Mouse (Mus musculus): ENCODE results near the gene Klrb1. TPM values are rescaled to one million over a fixed set of nuclear protein-coding genes. Genes with fewer than 3 reads are reported as not detected.
"Not testable (repeated sequence)": the region's sequence is repeated elsewhere in the genome, so short reads cannot be mapped to it uniquely, and the experiment has no call there.

The Klrb1 gene
- polyA plus RNA-seq (2014; fragmentation: Nextera tagmentation; extraction: Ambion mirVana) = not detected in 2 replicates

GRCm38 (mm10) chr6:128722959-128723358, at the start of gene Klrb1:
TSS of gene Klrb1 (minus strand) at chr6:128723059.
- 89% methylated on average over 4 of the region's 4 CpGs for WGBS
- no peak for ATAC-seq (ENCODE audit: low FRiP score, low TSS enrichment)
- Histone ChIP-seq H3K27ac (ENCODE audit: low read depth, low read length) (no peak within 1 kb of the TSS), H3K27me3 (ENCODE audit: control insufficient read depth, insufficient read depth, low read length) (no peaks in the 10 kb centered on the region), H3K4me1 (ENCODE audit: control insufficient read depth, insufficient read depth, low read length) (no peaks in the 10 kb centered on the region), H3K4me2 (replicated peaks; ENCODE audit: low read depth, low read length) (no peak within 1 kb of the TSS), H3K9me3 (ENCODE audit: control insufficient read depth, low read length) (no peaks in the 10 kb centered on the region), H3K9ac (ENCODE audit: low read depth, low read length) (no peak within 1 kb of the TSS), H3K36me3 (ENCODE audit: control insufficient read depth, insufficient read depth, low read length) (no peaks in the 10 kb centered on the region), H3K4me3 (ENCODE audit: low read length) (no peak within 1 kb of the TSS)

GRCm38 (mm10) chr6:128769481-128770253, 46.8 kb upstream of the Klrb1 start:
- Histone ChIP-seq H3K4me3 (ENCODE audit: low read length) (no peak overlapping the region), H3K9ac (ENCODE audit: low read depth, low read length) (no peak overlapping the region), H3K4me2 (replicated peaks; ENCODE audit: low read depth, low read length) (no peak overlapping the region), H3K9me3 (ENCODE audit: control insufficient read depth, low read length) (no peaks in the 10 kb centered on the region), H3K27ac (ENCODE audit: low read depth, low read length) (no peak overlapping the region), H3K4me1 (ENCODE audit: control insufficient read depth, insufficient read depth, low read length) (no peaks in the 10 kb centered on the region), H3K36me3 (ENCODE audit: control insufficient read depth, insufficient read depth, low read length) (no peaks in the 10 kb centered on the region), H3K27me3 (ENCODE audit: control insufficient read depth, insufficient read depth, low read length) (no peaks in the 10 kb centered on the region)
- 74% methylated on average over 10 of the region's 10 CpGs for WGBS
- peak; percentile 32; the same call in 1 of the 2 replicates for ATAC-seq (ENCODE audit: low FRiP score, low TSS enrichment)

GRCm38 (mm10) chr6:128768047-128768446, 45.2 kb upstream of the Klrb1 start:
- H3K9ac ChIP-seq (ENCODE audit: low read depth, low read length) = no peak overlapping the region
- no peaks in the 10 kb centered on the region for H3K9me3 ChIP-seq (ENCODE audit: control insufficient read depth, low read length)
- H3K4me2 ChIP-seq (replicated peaks; ENCODE audit: low read depth, low read length) = no peak overlapping the region
- no peak overlapping the region for H3K4me3 ChIP-seq (ENCODE audit: low read length)
- no peaks in the 10 kb centered on the region for H3K36me3 ChIP-seq (ENCODE audit: control insufficient read depth, insufficient read depth, low read length)
- no peak for ATAC-seq (ENCODE audit: low FRiP score, low TSS enrichment)
- no peaks in the 10 kb centered on the region for H3K4me1 ChIP-seq (ENCODE audit: control insufficient read depth, insufficient read depth, low read length)
- H3K27me3 ChIP-seq (ENCODE audit: control insufficient read depth, insufficient read depth, low read length) = no peaks in the 10 kb centered on the region
- H3K27ac ChIP-seq (ENCODE audit: low read depth, low read length) = no peak overlapping the region
- WGBS = 86% methylated on average over 4 of the region's 4 CpGs

GRCm38 (mm10) chr6:128766486-128767254, 43.8 kb upstream of the Klrb1 start:
- WGBS = 65% methylated on average over 6 of the region's 6 CpGs
- H3K9me3 ChIP-seq (ENCODE audit: control insufficient read depth, low read length); H3K27ac ChIP-seq (ENCODE audit: low read depth, low read length); H3K36me3 ChIP-seq (ENCODE audit: control insufficient read depth, insufficient read depth, low read length); H3K9ac ChIP-seq (ENCODE audit: low read depth, low read length); H3K4me1 ChIP-seq (ENCODE audit: control insufficient read depth, insufficient read depth, low read length); H3K27me3 ChIP-seq (ENCODE audit: control insufficient read depth, insufficient read depth, low read length); H3K4me3 ChIP-seq (ENCODE audit: low read length); H3K4me2 ChIP-seq (replicated peaks; ENCODE audit: low read depth, low read length); ATAC-seq (ENCODE audit: low FRiP score, low TSS enrichment): not testable (repeated sequence)

GRCm38 (mm10) chr6:128765211-128765610, 42.4 kb upstream of the Klrb1 start:
- WGBS = 83% methylated on average over 1 of the region's 1 CpGs
- no peak for ATAC-seq (ENCODE audit: low FRiP score, low TSS enrichment)
- no peak overlapping the region for H3K4me2 ChIP-seq (replicated peaks; ENCODE audit: low read depth, low read length)

GRCm38 (mm10) chr6:128764598-128764997, 41.7 kb upstream of the Klrb1 start:
- Histone ChIP-seq H3K4me3 (ENCODE audit: low read length) (peak overlapping the region; percentile 33), H3K9ac (ENCODE audit: low read depth, low read length) (no peak overlapping the region), H3K4me2 (replicated peaks; ENCODE audit: low read depth, low read length) (peak overlapping the region; percentile 34), H3K9me3 (ENCODE audit: control insufficient read depth, low read length) (no peaks in the 10 kb centered on the region), H3K4me1 (ENCODE audit: control insufficient read depth, insufficient read depth, low read length) (peaks cover 2% of the 10 kb centered on the region; the same call in 1 of the 2 replicates), H3K27ac (ENCODE audit: low read depth, low read length) (no peak overlapping the region), H3K36me3 (ENCODE audit: control insufficient read depth, insufficient read depth, low read length) (no peaks in the 10 kb centered on the region), H3K27me3 (ENCODE audit: control insufficient read depth, insufficient read depth, low read length) (no peaks in the 10 kb centered on the region)
- ATAC-seq (ENCODE audit: low FRiP score, low TSS enrichment) = no peak
- WGBS = 23% methylated on average over 5 of the region's 5 CpGs

More at GRCm38 (mm10) chr6:128765211-128765610, 42.4 kb upstream of the Klrb1 start:
- Histone ChIP-seq H3K27me3 (ENCODE audit: control insufficient read depth, insufficient read depth, low read length) (no peaks in the 10 kb centered on the region), H3K36me3 (ENCODE audit: control insufficient read depth, insufficient read depth, low read length) (no peaks in the 10 kb centered on the region), H3K27ac (ENCODE audit: low read depth, low read length) (no peak overlapping the region), H3K4me1 (ENCODE audit: control insufficient read depth, insufficient read depth, low read length) (peaks cover 2% of the 10 kb centered on the region; the same call in 1 of the 2 replicates), H3K9ac (ENCODE audit: low read depth, low read length) (no peak overlapping the region), H3K4me3 (ENCODE audit: low read length) (no peak overlapping the region), H3K9me3 (ENCODE audit: control insufficient read depth, low read length) (no peaks in the 10 kb centered on the region)

GRCm38 (mm10) chr6:128763736-128764523, 41.1 kb upstream of the Klrb1 start:
- ATAC-seq (ENCODE audit: low FRiP score, low TSS enrichment) = peak; percentile 94
- H3K4me3 ChIP-seq (ENCODE audit: low read length) = peak overlapping the region; percentile 57
- 4% methylated on average over 30 of the region's 30 CpGs for WGBS
- no peaks in the 10 kb centered on the region for H3K27me3 ChIP-seq (ENCODE audit: control insufficient read depth, insufficient read depth, low read length)
- H3K4me2 ChIP-seq (replicated peaks; ENCODE audit: low read depth, low read length) = peak overlapping the region; percentile 61
- H3K4me1 ChIP-seq (ENCODE audit: control insufficient read depth, insufficient read depth, low read length) = peaks cover 2% of the 10 kb centered on the region; the same call in 1 of the 2 replicates
- H3K9ac ChIP-seq (ENCODE audit: low read depth, low read length) = peak overlapping the region; percentile 47; the same call in 1 of the 2 replicates
- no peaks in the 10 kb centered on the region for H3K9me3 ChIP-seq (ENCODE audit: control insufficient read depth, low read length)
- peak overlapping the region; percentile 38; the same call in 1 of the 2 replicates for H3K27ac ChIP-seq (ENCODE audit: low read depth, low read length)
- no peaks in the 10 kb centered on the region for H3K36me3 ChIP-seq (ENCODE audit: control insufficient read depth, insufficient read depth, low read length)

- not testable (repeated sequence) for H3K4me1 ChIP-seq (ENCODE audit: control insufficient read depth, insufficient read depth, low read length); H3K9ac ChIP-seq (ENCODE audit: low read depth, low read length); H3K27me3 ChIP-seq (ENCODE audit: control insufficient read depth, insufficient read depth, low read length); H3K9me3 ChIP-seq (ENCODE audit: control insufficient read depth, low read length); H3K36me3 ChIP-seq (ENCODE audit: control insufficient read depth, insufficient read depth, low read length); ATAC-seq (ENCODE audit: low FRiP score, low TSS enrichment); H3K27ac ChIP-seq (ENCODE audit: low read depth, low read length)
- 66% methylated on average over 9 of the region's 10 CpGs for WGBS
- peak overlapping the region; percentile 61 for H3K4me2 ChIP-seq (replicated peaks; ENCODE audit: low read depth, low read length)
- peak overlapping the region; percentile 57 for H3K4me3 ChIP-seq (ENCODE audit: low read length)
Observed at GRCm38 (mm10) chr6:128762892-128763670, 40.2 kb upstream of the Klrb1 start.
